Mouse (Mus musculus): Measurements from ENCODE around the gene Msln. TPM values are rescaled to one million over a fixed set of nuclear protein-coding genes. Genes with fewer than 3 reads are reported as not detected.
"Not testable (repeated sequence)": the region's sequence is repeated elsewhere in the genome, so short reads cannot be mapped to it uniquely, and the experiment has no call there.

The Msln gene
- total RNA-seq, 2 experiments from 2014 or later = 1.5 to 4.7 TPM

GRCm38 (mm10) chr17:25775318-25776062 is 21.3 kb upstream of the Msln start:
- intact Hi-C loops (cut with DNase I) = no loop called here
- no peak for DNase-seq (ENCODE audit: low spot score in 2 of 2)

- peak; percentile 97 to 98 for DNase-seq (ENCODE audit: low spot score in 2 of 2)
- intact Hi-C loops (cut with DNase I) = loop anchor here (1.0 kb wide), 2 partner anchors 24 to 28 kb away; partner anchors contain the start of gene Metrn
These were observed 19.5 kb upstream of the Msln start, which contains the start of gene Narfl for GRCm38 (mm10) chr17:25773549-25774120. Narfl (plus strand) TSS chr17:25773776.

- no peak for DNase-seq (ENCODE audit: low spot score in 2 of 2)
- intact Hi-C loops (cut with DNase I) = no loop called here
These were observed 15.2 kb upstream of the Msln start for GRCm38 (mm10) chr17:25769331-25769730.

- DNase-seq (ENCODE audit: low spot score in 2 of 2) = no peak
- intact Hi-C loops (cut with DNase I) = no loop called here
These were observed 11.7 kb upstream of the Msln start for GRCm38 (mm10) chr17:25765886-25766285.

- intact Hi-C loops (cut with DNase I) = no loop called here
- DNase-seq (ENCODE audit: low spot score in 2 of 2) = no peak
These were observed 8.4 kb upstream of the Msln start for GRCm38 (mm10) chr17:25762591-25762990.

GRCm38 (mm10) chr17:25761561-25761970 is 7.4 kb upstream of the Msln start:
- peak; percentile 29 to 53 for DNase-seq (ENCODE audit: low spot score in 2 of 2)
- intact Hi-C loops (cut with DNase I) = no loop called here

- intact Hi-C loops (cut with DNase I) = no loop called here
- DNase-seq (ENCODE audit: low spot score in 2 of 2) = peak; percentile 29 to 37
These were observed 6.0 kb upstream of the Msln start for GRCm38 (mm10) chr17:25760148-25760547.

- intact Hi-C loops (cut with DNase I) = no loop called here
- DNase-seq (ENCODE audit: low spot score in 2 of 2) = no peak
These were observed 3.5 kb upstream of the Msln start for GRCm38 (mm10) chr17:25757691-25758090.

- intact Hi-C loops (cut with DNase I) = no loop called here
- no peak for DNase-seq (ENCODE audit: low spot score in 2 of 2)
These were observed 2.4 kb upstream of the Msln start for GRCm38 (mm10) chr17:25756378-25757242.

GRCm38 (mm10) chr17:25755627-25756377 is 1.6 kb upstream of the Msln start:
- intact Hi-C loops (cut with DNase I) = no loop called here
- no peak for DNase-seq (ENCODE audit: low spot score in 2 of 2)

- intact Hi-C loops (cut with DNase I) = no loop called here
- no peak for DNase-seq (ENCODE audit: low spot score in 2 of 2)
These were observed 908 bp upstream of the Msln start for GRCm38 (mm10) chr17:25755086-25755485.

- intact Hi-C loops (cut with DNase I) = no loop called here
- no peak for DNase-seq (ENCODE audit: low spot score in 2 of 2)
These were observed 2.7 kb downstream of the Msln start for GRCm38 (mm10) chr17:25751446-25751845.

GRCm38 (mm10) chr17:25749314-25749713 is 4.9 kb downstream of the Msln start:
- intact Hi-C loops (cut with DNase I) = no loop called here
- no peak for DNase-seq (ENCODE audit: low spot score in 2 of 2)

- intact Hi-C loops (cut with DNase I) = no loop called here
- no peak for DNase-seq (ENCODE audit: low spot score in 2 of 2)
These were observed 5.9 kb downstream of the Msln start for GRCm38 (mm10) chr17:25748238-25748637.

- intact Hi-C loops (cut with DNase I) = no loop called here
- DNase-seq (ENCODE audit: low spot score in 2 of 2) = no peak
These were observed 9.9 kb downstream of the Msln start for GRCm38 (mm10) chr17:25744311-25744710.

GRCm38 (mm10) chr17:25743831-25744230 is 10.3 kb downstream of the Msln start:
- DNase-seq (ENCODE audit: low spot score in 2 of 2) = no peak
- intact Hi-C loops (cut with DNase I) = no loop called here

GRCm38 (mm10) chr17:25741471-25741870 is 12.7 kb downstream of the Msln start:
- intact Hi-C loops (cut with DNase I); DNase-seq (ENCODE audit: low spot score in 2 of 2): not testable (repeated sequence)

GRCm38 (mm10) chr17:25738861-25739260 is 15.3 kb downstream of the Msln start:
- no peak for DNase-seq (ENCODE audit: low spot score in 2 of 2)
- intact Hi-C loops (cut with DNase I) = no loop called here

- intact Hi-C loops (cut with DNase I) = no loop called here
- no peak for DNase-seq (ENCODE audit: low spot score in 2 of 2)
These were observed 18.4 kb downstream of the Msln start, which contains the start of gene Mslnl for GRCm38 (mm10) chr17:25735745-25736144. Mslnl (plus strand) TSS chr17:25736042.

GRCm38 (mm10) chr17:25735246-25735645 is 18.9 kb downstream of the Msln start:
- intact Hi-C loops (cut with DNase I) = no loop called here
- no peak for DNase-seq (ENCODE audit: low spot score in 2 of 2)
